Mouse (Mus musculus): ENCODE results near the gene Ano4. TPM values are rescaled to one million over a fixed set of nuclear protein-coding genes. Genes with fewer than 3 reads are reported as not detected.

Gene Ano4
- polyA plus RNA-seq, 1 experiment from 2014 or later = 4.1 TPM

DNA sequence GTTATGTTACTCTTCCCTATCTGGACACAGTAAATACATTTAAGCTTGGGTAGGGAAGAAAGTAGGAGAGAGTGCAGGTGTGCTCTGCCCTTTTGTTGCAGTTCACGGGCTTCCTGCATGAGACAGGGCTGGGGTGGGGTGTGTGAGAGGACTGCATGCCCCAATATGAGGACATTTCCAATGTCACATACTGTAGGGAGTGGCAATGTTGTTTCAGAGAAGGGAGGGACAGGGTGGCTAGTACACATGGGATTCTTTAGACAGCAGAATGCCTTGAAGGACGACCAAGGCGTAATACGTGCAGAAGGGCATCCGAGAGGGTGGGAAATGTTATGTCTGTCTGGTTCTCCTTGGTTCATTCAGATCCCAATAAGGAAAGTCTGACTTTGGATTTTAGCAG is 18.2 kb downstream of the Ano4 start:
- no peaks in the 10 kb centered on the region for H3K4me1 ChIP-seq (replicated peaks; ENCODE audit: control insufficient read depth, insufficient read depth, low read length)
- no peak overlapping the region for H3K27ac ChIP-seq (ENCODE audit: low read depth, low read length)
- 85% methylated on average over 5 of the region's 5 CpGs for WGBS
- H3K27me3 ChIP-seq (ENCODE audit: control insufficient read depth, insufficient read depth, low read length) = no peaks in the 10 kb centered on the region
- ATAC-seq (ENCODE audit: low FRiP score) (no peak; the same call in 1 of the 2 replicates), DNase-seq (ENCODE audit: low spot score) (no peak)
- no peak overlapping the region for H3K4me2 ChIP-seq (replicated peaks; ENCODE audit: low read depth, low read length)
- no peak overlapping the region for H3K9ac ChIP-seq (ENCODE audit: low read depth, low read length)
- no peaks in the 10 kb centered on the region for H3K36me3 ChIP-seq (ENCODE audit: control insufficient read depth, insufficient read depth, low read length)
- no peaks in the 10 kb centered on the region for H3K9me3 ChIP-seq (ENCODE audit: control insufficient read depth, low read length)
- H3K4me3 ChIP-seq (ENCODE audit: low read depth, low read length) = no peak overlapping the region

GRCm38 (mm10) chr10:89307566-89307965 is 37.0 kb downstream of the Ano4 start:
- ATAC-seq (ENCODE audit: low FRiP score) (no peak), DNase-seq (ENCODE audit: low spot score) (no peak)
- Histone ChIP-seq H3K4me1 (replicated peaks; ENCODE audit: control insufficient read depth, insufficient read depth, low read length) (no peaks in the 10 kb centered on the region), H3K9me3 (ENCODE audit: control insufficient read depth, low read length) (no peaks in the 10 kb centered on the region), H3K9ac (ENCODE audit: low read depth, low read length) (no peak overlapping the region), H3K4me3 (ENCODE audit: low read depth, low read length) (no peak overlapping the region), H3K27ac (ENCODE audit: low read depth, low read length) (no peak overlapping the region), H3K27me3 (ENCODE audit: control insufficient read depth, insufficient read depth, low read length) (no peaks in the 10 kb centered on the region), H3K36me3 (ENCODE audit: control insufficient read depth, insufficient read depth, low read length) (no peaks in the 10 kb centered on the region), H3K4me2 (replicated peaks; ENCODE audit: low read depth, low read length) (no peak overlapping the region)

- WGBS = 81% methylated on average over 2 of the region's 2 CpGs
- no peak for ATAC-seq (ENCODE audit: low FRiP score)
These were observed 44.2 kb downstream of the Ano4 start for GRCm38 (mm10) chr10:89300346-89300745.

DNA sequence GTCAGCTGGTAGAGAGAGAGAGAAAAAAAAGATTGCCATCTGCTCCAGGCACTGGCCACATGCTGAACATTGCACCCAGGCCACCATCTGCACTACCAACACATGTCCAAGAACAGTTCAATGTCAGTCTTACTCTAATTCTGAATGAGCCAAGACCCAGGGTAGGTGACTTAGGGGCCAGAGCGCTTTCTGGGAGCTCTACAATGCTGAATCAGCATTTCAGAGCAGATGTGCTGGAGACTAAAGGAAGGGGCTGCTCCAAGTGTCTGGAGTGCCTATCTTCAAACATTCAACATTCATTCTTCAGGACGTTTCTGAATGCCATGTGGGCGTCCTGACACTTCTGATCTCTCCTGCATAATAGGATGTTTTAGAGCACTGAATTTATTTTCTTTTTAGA is 51.8 kb downstream of the Ano4 start:
- H3K4me3 ChIP-seq (ENCODE audit: low read depth, low read length) = no peak overlapping the region
- ATAC-seq (ENCODE audit: low FRiP score) (no peak), DNase-seq (ENCODE audit: low spot score) (no peak)
- no peaks in the 10 kb centered on the region for H3K9me3 ChIP-seq (ENCODE audit: control insufficient read depth, low read length)
- WGBS = 79% methylated on average over 3 of the region's 3 CpGs
- no peak overlapping the region for H3K27ac ChIP-seq (ENCODE audit: low read depth, low read length)
- no peak overlapping the region for H3K9ac ChIP-seq (ENCODE audit: low read depth, low read length)
- no peaks in the 10 kb centered on the region for H3K4me1 ChIP-seq (replicated peaks; ENCODE audit: control insufficient read depth, insufficient read depth, low read length)
- H3K36me3 ChIP-seq (ENCODE audit: control insufficient read depth, insufficient read depth, low read length) = no peaks in the 10 kb centered on the region
- H3K4me2 ChIP-seq (replicated peaks; ENCODE audit: low read depth, low read length) = no peak overlapping the region
- H3K27me3 ChIP-seq (ENCODE audit: control insufficient read depth, insufficient read depth, low read length) = no peaks in the 10 kb centered on the region

More at GRCm38 (mm10) chr10:89300346-89300745, 44.2 kb downstream of the Ano4 start:
- DNase-seq (ENCODE audit: low spot score) = no peak
- H3K36me3 ChIP-seq (ENCODE audit: control insufficient read depth, insufficient read depth, low read length) = no peaks in the 10 kb centered on the region
- no peaks in the 10 kb centered on the region for H3K9me3 ChIP-seq (ENCODE audit: control insufficient read depth, low read length)
- no peaks in the 10 kb centered on the region for H3K27me3 ChIP-seq (ENCODE audit: control insufficient read depth, insufficient read depth, low read length)
- no peak overlapping the region for H3K9ac ChIP-seq (ENCODE audit: low read depth, low read length)
- no peak overlapping the region for H3K27ac ChIP-seq (ENCODE audit: low read depth, low read length)
- no peaks in the 10 kb centered on the region for H3K4me1 ChIP-seq (replicated peaks; ENCODE audit: control insufficient read depth, insufficient read depth, low read length)
- H3K4me2 ChIP-seq (replicated peaks; ENCODE audit: low read depth, low read length) = no peak overlapping the region
- no peak overlapping the region for H3K4me3 ChIP-seq (ENCODE audit: low read depth, low read length)

DNA sequence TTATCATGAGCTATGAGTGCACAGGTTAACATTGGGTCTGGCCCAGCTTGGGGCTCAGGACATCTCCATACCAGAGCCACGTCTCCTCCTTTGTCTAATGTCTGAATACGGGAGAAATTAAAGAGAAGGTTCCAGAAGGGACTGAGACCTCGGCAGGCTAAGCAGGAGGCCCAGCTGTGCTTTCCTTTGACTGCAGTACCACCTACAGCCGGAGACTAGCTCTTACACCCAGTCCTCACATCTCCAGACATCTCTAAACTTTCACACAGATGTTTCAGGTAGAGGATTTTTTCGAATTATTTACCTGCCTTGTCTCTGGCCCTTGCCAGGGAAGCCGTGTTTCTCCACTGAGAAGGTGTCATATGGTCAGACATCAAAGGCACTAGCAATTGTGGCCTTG is 53.9 kb downstream of the Ano4 start:
- no peak for ATAC-seq (ENCODE audit: low FRiP score)
- no peaks in the 10 kb centered on the region for H3K27me3 ChIP-seq (ENCODE audit: control insufficient read depth, insufficient read depth, low read length)
- H3K4me3 ChIP-seq (ENCODE audit: low read depth, low read length) = no peak overlapping the region
- H3K4me1 ChIP-seq (replicated peaks; ENCODE audit: control insufficient read depth, insufficient read depth, low read length) = no peaks in the 10 kb centered on the region
- H3K9ac ChIP-seq (ENCODE audit: low read depth, low read length) = no peak overlapping the region
- no peak overlapping the region for H3K4me2 ChIP-seq (replicated peaks; ENCODE audit: low read depth, low read length)
- H3K36me3 ChIP-seq (ENCODE audit: control insufficient read depth, insufficient read depth, low read length) = no peaks in the 10 kb centered on the region
- DNase-seq (ENCODE audit: low spot score) = no peak
- no peaks in the 10 kb centered on the region for H3K9me3 ChIP-seq (ENCODE audit: control insufficient read depth, low read length)
- WGBS = 74% methylated on average over 6 of the region's 6 CpGs
- no peak overlapping the region for H3K27ac ChIP-seq (ENCODE audit: low read depth, low read length)

DNA sequence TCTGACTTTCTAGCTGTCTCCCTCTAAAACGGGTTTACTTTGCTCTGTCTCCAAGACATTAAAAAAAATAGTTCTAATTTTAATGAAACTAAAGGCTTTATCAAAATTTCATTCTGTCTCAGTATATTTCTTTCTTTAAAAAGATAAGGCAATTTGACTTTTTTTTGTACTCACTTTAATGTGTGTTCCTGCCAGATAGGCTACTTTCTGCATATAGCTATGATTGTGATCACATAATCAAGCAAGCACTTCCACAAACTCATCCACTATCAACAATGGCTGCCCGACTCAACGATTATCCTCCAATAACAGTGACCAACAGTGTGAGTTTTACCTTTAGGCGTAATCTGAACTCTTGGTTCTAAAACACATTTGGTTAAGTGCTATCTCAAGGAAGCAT is 55.3 kb downstream of the Ano4 start:
- Histone ChIP-seq H3K9ac (ENCODE audit: low read depth, low read length) (no peak overlapping the region), H3K4me3 (ENCODE audit: low read depth, low read length) (no peak overlapping the region), H3K27me3 (ENCODE audit: control insufficient read depth, insufficient read depth, low read length) (no peaks in the 10 kb centered on the region), H3K27ac (ENCODE audit: low read depth, low read length) (no peak overlapping the region), H3K4me2 (replicated peaks; ENCODE audit: low read depth, low read length) (no peak overlapping the region), H3K9me3 (ENCODE audit: control insufficient read depth, low read length) (no peaks in the 10 kb centered on the region), H3K4me1 (replicated peaks; ENCODE audit: control insufficient read depth, insufficient read depth, low read length) (no peaks in the 10 kb centered on the region), H3K36me3 (ENCODE audit: control insufficient read depth, insufficient read depth, low read length) (no peaks in the 10 kb centered on the region)
- 94% methylated on average over 4 of the region's 4 CpGs for WGBS
- DNase-seq (ENCODE audit: low spot score) (no peak), ATAC-seq (ENCODE audit: low FRiP score) (no peak)

DNA sequence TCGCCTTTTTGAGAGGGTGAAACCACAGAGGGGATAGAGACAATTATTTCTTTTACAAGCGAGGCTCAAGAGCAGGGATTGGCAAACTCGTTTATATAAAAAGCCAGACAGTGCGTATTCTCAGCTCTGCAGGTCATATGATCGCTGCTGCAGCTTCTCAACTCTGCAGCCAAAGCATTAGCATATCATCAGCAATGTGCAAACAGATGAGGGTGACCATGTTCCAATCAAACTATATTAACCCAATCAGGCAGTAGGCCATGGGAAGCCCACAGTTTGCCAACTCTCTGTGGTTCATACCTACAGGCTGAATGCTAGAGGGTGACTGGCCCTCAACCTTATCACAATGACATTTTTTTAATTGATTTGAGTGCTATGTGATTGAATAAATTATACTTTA is 64.2 kb downstream of the Ano4 start:
- DNase-seq (ENCODE audit: low spot score) (no peak), ATAC-seq (ENCODE audit: low FRiP score) (no peak)
- WGBS = 84% methylated on average over 5 of the region's 5 CpGs
- Histone ChIP-seq H3K4me2 (replicated peaks; ENCODE audit: low read depth, low read length) (no peak overlapping the region), H3K36me3 (ENCODE audit: control insufficient read depth, insufficient read depth, low read length) (no peaks in the 10 kb centered on the region), H3K27me3 (ENCODE audit: control insufficient read depth, insufficient read depth, low read length) (no peaks in the 10 kb centered on the region), H3K4me1 (replicated peaks; ENCODE audit: control insufficient read depth, insufficient read depth, low read length) (no peaks in the 10 kb centered on the region), H3K9me3 (ENCODE audit: control insufficient read depth, low read length) (no peaks in the 10 kb centered on the region), H3K27ac (ENCODE audit: low read depth, low read length) (no peak overlapping the region), H3K4me3 (ENCODE audit: low read depth, low read length) (no peak overlapping the region), H3K9ac (ENCODE audit: low read depth, low read length) (no peak overlapping the region)

DNA sequence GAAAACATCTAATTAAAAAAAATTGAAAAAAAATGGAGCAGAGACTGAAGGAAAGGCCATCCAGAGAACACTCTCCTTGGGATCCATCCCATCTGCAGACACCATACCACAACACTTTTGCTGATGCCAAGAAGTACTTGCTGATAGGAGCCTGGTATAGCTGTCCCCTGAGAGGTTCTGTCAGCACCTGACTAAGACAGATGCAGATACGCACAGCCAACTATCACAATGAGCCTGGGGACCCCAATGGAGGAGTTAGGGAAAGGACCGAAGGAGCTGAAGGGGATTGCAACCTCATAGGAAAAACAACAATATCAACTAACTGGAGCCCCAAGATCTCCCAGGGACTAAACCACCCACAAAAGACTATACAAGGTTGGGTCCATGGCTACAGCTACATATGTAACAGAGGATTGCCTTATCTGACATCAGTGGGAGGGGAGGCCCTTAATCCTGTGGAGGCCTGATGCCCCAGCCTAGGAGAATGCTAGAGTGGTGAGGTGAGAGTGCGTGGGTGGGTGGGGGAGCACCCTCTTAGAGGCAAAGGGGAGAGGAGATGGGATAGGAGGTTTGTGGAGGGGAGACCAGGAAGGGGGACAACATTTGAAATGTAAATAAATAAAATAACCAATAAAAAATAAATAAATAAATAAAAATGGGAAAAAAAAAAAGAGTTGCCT is 71.4 kb downstream of the Ano4 start:
- DNase-seq (ENCODE audit: low spot score) (no peak), ATAC-seq (ENCODE audit: low FRiP score) (no peak)
- H3K9ac ChIP-seq (ENCODE audit: low read depth, low read length) = no peak overlapping the region
- no peak overlapping the region for H3K27ac ChIP-seq (ENCODE audit: low read depth, low read length)
- H3K9me3 ChIP-seq (ENCODE audit: control insufficient read depth, low read length) = no peaks in the 10 kb centered on the region
- H3K4me1 ChIP-seq (replicated peaks; ENCODE audit: control insufficient read depth, insufficient read depth, low read length) = no peaks in the 10 kb centered on the region
- 91% methylated on average over 3 of the region's 3 CpGs for WGBS
- no peaks in the 10 kb centered on the region for H3K27me3 ChIP-seq (ENCODE audit: control insufficient read depth, insufficient read depth, low read length)
- H3K4me3 ChIP-seq (ENCODE audit: low read depth, low read length) = no peak overlapping the region
- H3K36me3 ChIP-seq (ENCODE audit: control insufficient read depth, insufficient read depth, low read length) = no peaks in the 10 kb centered on the region
- no peak overlapping the region for H3K4me2 ChIP-seq (replicated peaks; ENCODE audit: low read depth, low read length)

- Histone ChIP-seq H3K27ac (ENCODE audit: low read depth, low read length) (no peak overlapping the region), H3K27me3 (ENCODE audit: control insufficient read depth, insufficient read depth, low read length) (no peaks in the 10 kb centered on the region), H3K4me2 (replicated peaks; ENCODE audit: low read depth, low read length) (no peak overlapping the region), H3K4me3 (ENCODE audit: low read depth, low read length) (no peak overlapping the region), H3K9me3 (ENCODE audit: control insufficient read depth, low read length) (no peaks in the 10 kb centered on the region), H3K36me3 (ENCODE audit: control insufficient read depth, insufficient read depth, low read length) (no peaks in the 10 kb centered on the region), H3K4me1 (replicated peaks; ENCODE audit: control insufficient read depth, insufficient read depth, low read length) (no peaks in the 10 kb centered on the region), H3K9ac (ENCODE audit: low read depth, low read length) (no peak overlapping the region)
- no peak for ATAC-seq (ENCODE audit: low FRiP score)
- DNase-seq (ENCODE audit: low spot score) = no peak
- 87% methylated on average over 3 of the region's 3 CpGs for WGBS
These were observed 77.2 kb downstream of the Ano4 start for GRCm38 (mm10) chr10:89267312-89267711.
